Mouse (Mus musculus) adrenal gland, adult 2 months (tissue): ENCODE results near the gene Hfm1. TPM values are rescaled to one million over a fixed set of nuclear protein-coding genes. Genes with fewer than 3 reads are reported as not detected.
A peak's percentile ranks its signal among the peaks of the same experiment; 100 is the strongest.

Source experiments
- DNase-seq: peaks from one replicate; pipeline ENCODE4 v3.0.0; 2021
- long read RNA-seq: library from polyadenylated mRNA; stranded (forward); transcript quantifications from one replicate; pipeline ENCODE4 v2.0.0, GENCODE M21; 2021
- polyA plus RNA-seq: library from polyadenylated mRNA; depleted of rRNA; stranded (reverse); fragments of >200 nt; gene quantifications from 2 replicates; pipeline ENCODE4 v1.2.3, GENCODE M21; 2012; rRNA removed
- total RNA-seq, 2 experiments: library from RNA; stranded (reverse); gene quantifications; 2 replicates each; pipeline ENCODE4 v1.2.3; 2021

Hfm1 gene
- not detected for total RNA-seq
- polyA plus RNA-seq, result not detected in 2 replicates
- long read RNA-seq, partial matches to known transcripts, result 0 of 1 reads
- long read RNA-seq, other reads (novel, unspliced or antisense), result 1 of 1 reads

DNA sequence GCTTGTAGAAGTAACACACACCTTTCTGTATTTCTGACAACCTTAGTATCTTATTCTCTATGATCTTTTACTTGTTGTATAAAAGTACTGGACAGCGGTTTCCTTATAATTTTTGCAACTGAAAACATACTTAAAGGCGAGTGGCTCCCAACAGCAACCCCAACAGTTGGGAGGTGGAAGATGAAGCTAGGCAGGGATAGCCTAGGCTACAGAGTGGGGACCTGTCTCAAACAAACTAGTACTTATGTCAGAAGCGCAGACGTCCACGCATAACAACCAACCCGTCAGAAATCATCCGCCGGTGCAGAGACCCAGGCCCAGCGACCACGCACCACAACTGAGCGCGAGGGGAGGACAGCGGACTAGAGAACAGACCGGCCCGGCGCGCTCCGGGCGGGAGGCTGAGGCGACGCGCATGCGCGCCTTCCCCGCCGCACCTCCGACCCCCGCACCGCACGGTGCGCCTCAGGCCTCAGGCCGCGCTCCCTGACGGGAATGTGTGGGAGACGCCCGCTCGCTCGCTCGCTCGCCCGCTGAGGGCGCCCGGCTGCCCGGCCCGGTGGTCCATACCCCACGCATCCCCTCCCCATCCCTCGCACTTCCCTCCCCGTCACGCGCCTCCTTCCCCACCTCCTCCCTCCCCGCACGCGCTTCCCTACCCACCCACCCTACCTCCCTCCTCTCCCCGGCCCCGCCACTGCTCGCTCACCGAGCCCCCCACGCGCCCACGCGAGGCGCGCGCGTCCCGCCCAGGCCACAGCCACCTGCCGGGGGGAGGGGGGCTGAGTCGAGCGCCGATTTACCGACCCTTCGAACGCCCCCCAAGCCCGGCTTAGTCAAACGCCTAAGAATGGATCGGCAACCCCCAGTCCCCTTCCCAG is at the start of gene Hfm1:
Gene Hfm1 (minus strand): TSS at position 834 of the 881 bp plus-strand sequence.
- peak; percentile 64 for DNase-seq

DNA sequence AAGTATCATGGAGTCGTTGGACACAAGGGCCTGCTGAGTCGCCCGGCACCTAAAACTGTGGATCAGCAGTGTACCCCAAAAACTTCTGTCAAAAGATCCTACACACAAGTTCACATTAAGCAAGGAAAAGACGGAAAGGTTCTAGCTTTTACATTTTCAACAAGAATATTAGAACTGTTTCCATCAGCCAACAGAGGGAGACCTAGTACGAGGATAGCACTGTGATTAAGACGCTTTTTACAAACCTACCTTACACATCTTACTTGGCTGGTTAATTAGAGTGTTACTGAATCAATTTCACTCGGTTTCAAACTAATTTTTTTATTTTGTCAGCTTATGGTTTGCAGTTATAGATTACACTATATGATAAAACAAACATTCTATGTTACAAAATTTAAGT is 47.8 kb upstream of the Hfm1 start:
- no peak for DNase-seq

DNA sequence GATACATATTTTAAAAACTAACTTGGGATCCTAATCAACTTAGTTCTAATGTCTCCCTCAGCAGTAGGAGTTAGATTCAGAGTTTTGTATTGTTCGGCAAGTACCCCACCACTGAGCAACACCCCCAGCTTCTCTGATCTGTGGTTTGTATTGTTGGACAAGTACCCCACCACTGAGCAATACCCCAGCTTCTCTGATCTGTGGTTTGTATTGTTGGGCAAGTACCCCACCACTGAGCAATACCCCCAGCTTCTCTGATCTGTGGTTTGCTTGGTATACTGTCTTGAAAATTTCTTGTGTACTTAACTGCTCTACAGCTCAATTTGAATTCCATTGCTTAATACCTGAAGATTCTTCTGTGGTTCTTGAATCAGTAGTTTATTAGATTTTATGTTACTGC is 41.5 kb upstream of the Hfm1 start:
- no peak for DNase-seq

DNA sequence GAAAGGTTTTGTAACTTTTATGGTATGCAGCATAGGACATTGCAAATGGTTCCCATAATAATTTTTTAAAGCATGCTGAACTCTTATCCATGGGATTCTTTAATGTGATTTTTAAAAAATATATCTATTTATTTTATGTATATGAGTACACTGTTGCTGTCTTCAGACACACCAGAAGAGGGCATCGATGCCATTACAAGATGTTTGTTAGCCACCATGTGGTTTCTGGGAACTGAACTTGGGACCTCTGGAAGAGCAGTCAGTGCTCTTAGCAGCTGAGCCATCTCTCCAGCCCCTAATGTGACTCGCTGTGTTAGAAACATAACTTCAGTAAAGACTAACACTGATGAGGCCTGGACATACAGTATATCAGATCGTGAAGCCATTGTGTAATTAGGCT is 40.3 kb upstream of the Hfm1 start:
- no peak for DNase-seq

DNA sequence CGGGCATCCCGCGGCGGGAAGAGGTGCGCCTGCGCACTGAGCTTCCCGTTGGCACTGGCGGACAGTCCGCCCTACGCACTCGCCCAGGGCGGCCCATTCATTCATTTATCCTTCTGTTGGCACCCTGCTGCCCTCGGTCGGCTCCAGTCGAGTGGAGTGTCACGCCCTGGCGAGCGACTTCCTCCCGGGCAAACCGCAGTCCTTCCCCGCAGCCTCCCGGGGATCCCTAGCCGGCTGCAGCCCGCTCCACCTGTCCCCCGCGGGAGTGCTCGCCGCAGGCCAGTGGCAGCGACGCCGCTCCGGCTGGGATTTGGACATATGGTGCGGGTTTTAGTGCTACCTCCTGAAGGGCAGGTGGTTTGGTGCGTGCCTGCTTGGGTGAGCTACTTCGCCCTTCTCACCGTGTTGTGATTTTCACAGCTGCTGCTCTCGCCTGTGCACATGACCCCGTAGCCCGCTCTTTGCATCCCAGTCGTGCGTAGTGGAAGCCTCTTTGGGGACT is 38.4 kb upstream of the Hfm1 start:
- no peak for DNase-seq

DNA sequence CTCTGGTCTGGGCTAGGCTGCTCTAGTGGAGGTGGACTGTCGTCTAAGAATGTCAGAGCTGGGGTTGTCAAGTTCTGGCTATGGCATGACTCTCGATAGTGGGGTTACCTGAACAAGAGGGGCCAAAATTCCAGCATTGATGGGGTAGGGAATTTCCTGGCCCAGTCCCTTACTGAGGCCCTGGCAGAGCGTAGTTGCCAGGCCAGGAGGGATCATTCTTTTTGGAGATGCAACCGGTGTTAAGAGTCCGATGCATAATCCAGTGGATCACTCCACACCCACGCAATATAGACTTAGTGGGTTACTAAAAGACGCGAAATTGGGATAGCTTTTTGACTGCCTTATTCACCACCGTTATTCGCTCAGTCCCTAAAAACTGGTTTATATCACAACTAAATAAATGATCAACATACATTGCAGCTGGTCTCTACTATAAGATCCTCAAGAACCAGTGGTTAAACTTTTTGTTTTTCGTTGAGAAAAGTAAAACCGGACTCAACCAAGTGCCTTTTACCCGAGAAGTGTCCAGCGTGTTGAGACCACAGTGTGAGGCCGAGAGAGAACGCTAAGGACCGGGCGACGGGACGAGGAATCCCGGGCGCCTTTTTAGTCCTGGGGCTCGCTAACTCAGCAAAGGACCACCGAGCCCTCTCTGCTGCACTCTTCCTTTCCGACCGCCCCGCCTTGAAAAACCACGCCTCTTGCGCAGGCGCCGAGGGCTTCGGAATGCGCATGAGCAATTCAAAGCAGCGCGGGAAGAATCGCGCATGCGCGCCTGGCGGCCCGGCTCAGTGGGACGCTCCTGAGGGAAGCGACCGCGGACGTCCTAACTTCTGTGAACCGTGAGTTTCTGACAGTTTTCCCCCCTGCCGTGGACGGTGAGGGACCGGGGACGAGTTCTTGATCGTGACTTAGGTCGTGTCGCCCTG is 37.7 kb upstream of the Hfm1 start, which contains the start of gene Cdc7:
Gene Cdc7 (plus strand): TSS at position 739 of the 929 bp plus-strand sequence.
- DNase-seq, result peak; percentile 95

DNA sequence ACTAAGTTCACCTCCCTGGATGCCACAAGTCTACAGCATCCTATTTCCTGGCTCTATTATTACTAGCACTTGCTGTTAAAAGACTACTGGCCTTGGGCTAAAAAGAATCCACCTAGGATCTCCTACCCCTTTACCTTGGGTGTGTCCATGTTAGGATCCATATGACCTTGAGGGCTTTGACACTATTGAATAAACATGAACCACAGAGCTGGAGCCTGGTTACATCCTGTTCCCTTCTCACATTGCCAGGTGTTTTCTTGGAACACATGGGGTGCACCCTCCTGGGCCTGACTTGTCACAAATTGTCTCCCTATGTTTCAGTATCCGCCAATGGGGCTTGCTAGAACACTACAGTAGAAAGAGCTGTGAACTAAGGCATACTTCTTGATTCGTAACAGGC is 34.3 kb upstream of the Hfm1 start:
- no peak for DNase-seq

DNA sequence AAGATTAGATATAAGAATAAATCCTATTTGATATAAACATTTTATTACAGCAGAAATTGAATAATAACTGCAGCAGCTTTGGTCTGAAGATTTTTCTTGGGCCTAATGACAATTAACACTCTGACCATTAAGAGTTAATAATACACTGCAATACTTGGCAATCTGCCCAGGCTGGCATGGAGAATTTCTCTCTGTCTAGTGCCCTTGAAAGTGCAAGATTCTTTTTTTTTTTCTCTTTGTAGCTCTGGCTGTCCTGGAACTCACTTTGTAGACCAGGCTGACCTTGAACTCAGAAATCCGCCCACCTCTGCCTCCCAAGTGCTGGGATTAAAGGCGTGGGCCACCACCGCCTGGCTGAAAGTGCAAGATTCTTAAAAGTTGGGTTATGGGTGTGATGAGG is 32.9 kb upstream of the Hfm1 start:
- DNase-seq, result peak; percentile 57

DNA sequence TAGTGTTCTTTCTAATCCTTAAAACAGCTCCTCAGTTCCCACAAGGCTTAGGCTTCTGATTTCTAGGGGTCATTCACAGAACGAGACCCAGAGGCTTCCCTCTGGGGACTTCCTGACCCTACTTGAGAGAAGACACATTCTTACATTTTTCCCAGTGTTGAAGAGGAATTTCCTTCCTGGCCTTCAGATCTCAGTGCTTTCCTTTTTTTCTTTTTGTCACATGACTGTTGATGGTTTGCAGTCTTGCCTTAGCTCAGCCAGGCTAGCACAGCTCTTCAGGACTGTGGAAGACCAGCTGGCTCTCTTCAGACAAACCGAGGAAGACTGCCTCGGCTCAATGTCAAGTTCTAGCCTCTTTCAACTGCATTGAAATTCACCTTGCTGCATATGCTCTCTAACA is 30.3 kb upstream of the Hfm1 start:
- no peak for DNase-seq

DNA sequence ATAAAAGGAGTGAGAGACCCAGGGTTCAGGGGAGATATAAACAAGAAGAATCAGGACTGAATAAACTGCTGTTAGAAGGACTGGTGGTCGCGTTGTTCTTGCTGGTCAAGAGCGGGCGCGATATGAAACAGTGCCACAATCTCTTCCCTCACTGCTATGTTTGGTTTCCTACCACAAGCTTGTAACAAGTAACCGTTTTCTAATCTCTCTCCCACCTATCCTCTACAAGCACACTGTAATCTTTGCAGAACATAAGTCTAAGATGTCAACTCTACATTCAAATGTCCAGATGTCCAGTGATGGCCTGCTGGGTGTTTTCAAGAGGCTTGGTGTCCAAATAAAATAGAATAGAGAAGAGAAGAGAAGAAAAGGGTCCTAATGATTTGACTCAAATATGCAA is 22.6 kb upstream of the Hfm1 start:
- no peak for DNase-seq

DNA sequence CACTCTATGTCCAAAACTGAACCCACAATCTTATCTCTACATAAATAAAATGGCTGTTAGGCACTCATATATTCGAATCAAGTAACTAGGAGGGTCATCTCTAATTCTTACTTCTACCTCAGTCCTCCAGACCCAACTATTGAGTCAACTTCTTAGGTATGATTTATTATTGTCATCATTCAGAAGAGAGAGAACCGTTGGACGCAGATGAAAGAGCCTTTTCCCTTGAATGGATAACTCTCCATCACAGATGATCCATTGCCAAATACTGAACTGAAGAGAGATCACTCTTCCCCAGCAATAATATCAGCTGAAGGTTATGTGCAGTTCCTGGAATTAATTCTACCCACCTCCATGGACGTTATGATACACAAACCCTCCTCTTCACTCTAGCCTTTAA is 20.2 kb upstream of the Hfm1 start:
- DNase-seq, result no peak

DNA sequence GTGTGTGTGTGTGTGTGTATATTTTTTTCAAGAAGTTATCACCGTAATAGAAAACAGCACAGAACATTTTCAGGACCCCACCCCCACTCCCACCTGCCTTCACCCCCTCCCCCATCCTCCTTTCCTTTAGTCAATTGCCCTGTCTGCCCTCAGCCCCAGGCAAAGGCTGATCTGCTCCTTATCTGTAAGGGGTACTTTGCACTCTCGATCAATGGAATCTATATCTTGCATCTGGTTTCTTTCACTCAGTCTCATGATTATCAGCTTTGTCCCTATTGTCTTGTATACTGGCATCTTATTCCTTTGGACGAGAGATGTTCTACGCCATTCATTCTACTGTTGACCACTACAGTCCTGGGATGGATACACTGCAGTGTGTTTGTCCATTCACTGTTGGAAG is 1.9 kb upstream of the Hfm1 start:
- no peak for DNase-seq

DNA sequence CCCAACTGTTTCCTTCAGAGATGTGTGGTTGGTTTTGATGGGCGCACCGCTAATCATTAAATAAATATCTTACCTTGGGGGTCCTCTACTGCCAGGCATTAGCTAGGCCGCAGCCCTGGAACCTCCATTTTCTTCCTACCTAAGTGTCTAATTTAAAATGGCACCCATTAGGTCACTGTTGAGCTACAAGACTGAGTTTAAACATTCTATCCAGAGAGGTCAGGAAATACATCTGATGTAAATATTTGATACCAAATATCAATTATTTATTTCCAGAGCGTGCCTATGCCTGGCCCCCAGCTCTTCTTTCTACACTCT is 207 bp upstream of the Hfm1 start:
- DNase-seq, result no peak

DNA sequence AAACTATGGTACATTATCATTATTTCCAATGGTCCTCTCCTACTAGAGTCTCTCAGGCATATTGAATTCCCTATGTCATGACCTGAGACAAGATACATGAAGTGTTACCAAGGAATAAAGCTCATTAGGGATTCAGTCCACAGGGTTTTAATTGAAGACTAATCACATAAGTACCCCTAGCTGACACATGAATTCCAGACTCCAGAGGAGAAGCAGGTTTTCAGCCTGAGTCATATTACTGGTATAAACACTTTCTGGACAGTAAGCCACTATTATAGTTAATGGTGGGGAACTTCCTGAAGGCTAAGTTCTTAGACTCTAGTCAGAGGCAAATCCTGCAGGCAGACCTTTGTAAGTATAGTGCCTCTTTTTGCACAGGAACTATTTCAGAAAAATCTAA is 6.8 kb downstream of the Hfm1 start:
- no peak for DNase-seq

DNA sequence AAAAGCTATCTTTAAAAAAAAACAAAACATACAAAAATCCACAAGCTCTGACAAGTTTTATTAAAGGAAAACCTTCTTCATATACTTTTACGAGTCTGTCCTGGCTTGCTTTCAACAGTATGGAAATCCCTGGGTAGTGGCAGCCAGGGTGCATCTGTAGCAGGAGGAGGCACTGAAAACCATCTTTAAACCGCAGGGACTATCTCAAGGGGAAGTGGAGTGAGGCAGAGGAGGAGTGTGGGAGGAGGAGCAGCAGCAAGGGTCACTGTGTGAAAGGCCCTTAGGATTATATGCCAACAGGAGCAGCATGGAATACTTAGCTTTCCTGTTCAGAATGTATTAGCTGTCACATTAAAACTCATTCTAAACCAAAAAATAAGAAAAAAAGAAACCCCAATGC is 29.2 kb downstream of the Hfm1 start:
- DNase-seq, result no peak

DNA sequence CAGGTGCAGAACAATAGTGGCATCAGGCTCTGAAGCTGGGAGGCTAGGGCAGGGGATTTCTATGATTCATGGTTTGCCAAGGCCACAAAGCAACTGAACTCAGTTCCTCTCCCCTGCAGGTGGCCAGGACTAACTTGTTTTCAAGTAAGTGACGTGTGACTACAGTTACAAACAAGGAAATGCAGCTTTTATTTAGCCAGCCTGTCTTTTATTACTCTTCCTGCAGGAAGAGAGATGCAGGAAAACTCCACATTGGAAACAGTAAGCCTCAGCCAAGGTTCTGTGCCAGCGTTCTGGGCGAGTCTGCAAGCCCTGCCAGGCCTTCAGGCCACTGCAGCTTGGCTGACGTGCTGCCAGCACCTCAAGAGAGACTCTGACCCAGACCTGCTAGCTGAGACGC is 34.3 kb downstream of the Hfm1 start:
- peak; percentile 71 for DNase-seq

DNA sequence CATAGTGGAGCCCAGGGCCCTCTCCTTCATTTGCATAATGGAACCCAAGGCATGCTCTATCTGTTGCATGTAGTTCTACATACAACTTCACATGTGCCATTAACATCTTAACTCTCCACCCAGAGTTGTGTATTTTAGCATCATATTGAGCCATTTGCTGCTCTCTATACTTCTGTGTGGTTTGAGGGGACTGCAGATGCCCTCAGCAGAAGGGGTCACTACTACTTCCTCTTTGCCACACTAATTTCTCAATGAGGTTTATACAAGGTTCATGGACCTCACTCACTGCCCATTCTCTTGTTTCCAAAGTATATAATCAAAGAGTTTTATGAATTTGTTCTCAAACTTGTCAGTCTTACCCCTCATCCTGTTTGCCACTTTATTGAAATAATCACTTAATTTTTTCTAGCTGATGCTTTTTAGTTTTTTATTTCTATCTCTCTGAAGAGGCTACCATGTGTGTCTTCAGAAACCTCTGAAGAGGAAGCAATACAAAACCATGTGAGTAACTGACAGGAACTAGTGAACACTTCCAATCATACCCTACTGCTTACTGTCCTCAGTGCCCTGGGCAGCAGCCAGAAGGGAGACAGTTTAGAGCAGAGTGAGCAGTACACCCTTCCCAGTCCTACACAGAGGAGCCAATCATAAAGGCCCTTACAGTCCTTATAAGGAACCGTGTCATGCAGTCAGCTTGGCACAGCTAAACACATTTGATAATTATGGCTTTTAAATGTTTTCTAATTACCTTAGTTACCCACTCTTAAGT is 38.6 kb downstream of the Hfm1 start:
- no peak for DNase-seq

DNA sequence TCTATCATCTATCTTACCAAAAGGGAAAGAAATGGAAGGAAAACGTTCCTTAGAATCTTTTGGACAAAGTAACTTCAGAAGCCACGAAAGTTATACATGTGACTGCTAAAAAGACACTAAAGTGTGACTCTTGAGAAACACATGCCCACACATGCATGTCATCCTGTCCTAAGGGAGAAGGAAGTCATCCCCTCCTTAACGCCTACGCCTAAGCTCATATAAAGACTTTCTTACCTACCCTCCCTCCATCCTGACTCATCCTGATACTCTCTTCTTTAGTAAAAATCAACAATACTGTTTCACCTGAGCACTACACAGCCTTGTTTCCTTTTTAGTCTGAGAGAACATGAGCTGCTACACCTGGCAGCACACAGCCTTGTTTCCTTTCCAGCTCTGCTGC is 40.6 kb downstream of the Hfm1 start:
- DNase-seq, result no peak

DNA sequence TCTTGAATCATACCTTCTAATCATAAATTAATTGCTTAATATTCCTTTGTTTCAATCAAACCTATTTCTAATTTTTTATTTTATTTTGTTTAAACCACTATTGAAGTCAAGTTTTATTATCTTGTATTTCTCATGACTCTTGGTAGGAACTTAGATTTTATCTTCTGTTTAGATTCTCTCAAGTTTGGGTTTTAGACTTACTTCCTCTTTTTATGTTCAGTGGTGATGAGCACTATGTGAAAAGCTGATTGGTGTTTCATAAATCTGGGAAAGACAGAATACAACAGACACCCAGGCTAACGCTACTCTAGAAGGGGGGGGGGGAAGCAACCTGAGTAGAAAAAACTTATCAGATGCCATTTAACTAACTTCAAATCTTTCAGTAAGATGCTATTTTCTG is 49.7 kb downstream of the Hfm1 start:
- DNase-seq, result no peak

DNA sequence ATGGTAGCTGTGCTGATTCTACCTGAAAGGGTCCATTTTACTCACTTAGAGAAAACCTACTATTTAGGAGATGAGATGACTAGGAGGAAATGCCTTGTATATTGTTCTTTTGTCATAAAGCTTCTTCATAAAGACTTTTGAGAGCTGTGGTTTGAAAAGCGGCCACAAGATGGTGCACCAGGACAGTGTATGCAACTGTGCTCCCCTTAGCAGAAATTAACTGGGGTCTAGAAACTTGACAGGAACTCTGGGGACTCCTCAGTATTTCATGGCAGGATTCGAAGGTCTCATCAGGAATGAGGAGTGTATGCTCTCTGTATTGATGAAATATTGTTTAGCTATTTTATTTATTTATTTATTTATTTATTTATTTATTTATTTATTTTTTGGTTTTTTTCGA is 65.7 kb downstream of the Hfm1 start:
- peak; percentile 42 for DNase-seq

DNA sequence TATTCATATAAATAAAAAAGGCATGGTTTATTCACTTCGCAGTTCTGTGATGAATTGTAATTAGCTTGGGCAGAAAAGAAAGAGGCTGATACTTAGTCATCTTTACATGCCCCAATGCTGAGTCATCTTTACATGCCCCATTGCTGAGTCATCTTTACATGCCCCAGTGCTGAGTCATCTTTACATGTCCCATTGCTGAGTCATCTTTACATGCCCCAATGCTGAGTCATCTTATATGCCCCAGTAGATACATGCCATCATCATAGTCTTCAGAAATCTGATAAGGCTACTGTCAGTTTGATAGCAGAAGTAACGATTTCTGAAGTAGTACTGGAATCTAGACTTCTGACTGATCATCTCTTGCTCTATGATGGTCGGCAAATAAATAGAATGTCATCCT is 72.8 kb downstream of the Hfm1 start:
- no peak for DNase-seq

DNA sequence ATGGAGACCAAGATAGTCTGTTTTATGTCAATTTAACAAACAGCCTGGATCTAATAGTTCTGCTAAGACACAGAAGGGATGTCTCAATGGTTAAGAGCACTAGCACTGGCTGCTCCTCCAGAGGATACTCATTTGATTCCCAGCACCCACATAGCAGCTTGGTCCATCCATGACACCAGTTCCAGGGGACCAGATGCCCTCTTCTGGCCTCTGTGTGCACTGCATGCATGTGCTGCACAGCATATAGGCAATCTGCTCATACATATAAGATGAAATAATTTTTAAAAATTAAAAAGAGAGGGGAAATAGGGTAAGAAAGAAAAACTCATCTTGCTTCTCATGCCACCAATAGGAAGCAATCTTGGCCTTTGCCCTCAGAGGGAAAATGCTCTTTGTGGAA is 79.1 kb downstream of the Hfm1 start:
- no peak for DNase-seq
